Mouse (Mus musculus) hindbrain, postnatal 0 days (tissue): Measurements from ENCODE around the gene Ccdc77. TPM values are rescaled to one million over a fixed set of nuclear protein-coding genes. Genes with fewer than 3 reads are reported as not detected.
A peak's percentile ranks its signal among the peaks of the same experiment; 100 is the strongest.

Source experiments
- ATAC-seq: fragments of 200-750 bp; cut with Nextera tagmentation; 2 replicates; pipeline ENCODE4 v1.8.0; 2017; ENCODE audit warnings: mild to moderate bottlenecking, moderate TSS enrichment, moderate library complexity
- DNase-seq: peaks from one replicate; pipeline ENCODE4 v3.0.0-alpha.2; 2015; ENCODE audit warnings: low spot score
- H3K27ac ChIP-seq: fragments of 300-500 bp; sonication (generic); 2 replicates; pipeline ENCODE4 v1.5.1; 2014; ENCODE audit warnings: mild to moderate bottlenecking
- H3K27me3 ChIP-seq: fragments of 300-500 bp; sonication (generic); 2 replicates; pipeline ENCODE4 v1.6.1; 2014; ENCODE audit warnings: low read length, mixed read lengths; ENCODE audit not compliant: insufficient read depth
- H3K36me3 ChIP-seq: fragments of 300-500 bp; sonication (generic); 2 replicates; pipeline ENCODE4 v1.6.1; 2014; ENCODE audit warnings: low read length, mixed read lengths; ENCODE audit not compliant: insufficient read depth
- H3K4me1 ChIP-seq: fragments of 300-500 bp; sonication (generic); 2 replicates; pipeline ENCODE4 v1.6.1; 2014; ENCODE audit warnings: antibody characterized with exemption, low read length, mixed read lengths; ENCODE audit not compliant: insufficient read depth
- H3K4me2 ChIP-seq: fragments of 300-500 bp; sonication (generic); 2 replicates; pipeline ENCODE4 v1.6.1; 2014; ENCODE audit warnings: low read depth, mild to moderate bottlenecking, low read length, moderate library complexity, mixed read lengths
- H3K4me3 ChIP-seq: fragments of 300-500 bp; sonication (generic); 2 replicates; pipeline ENCODE4 v1.5.1; 2014; ENCODE audit warnings: low read length
- H3K9ac ChIP-seq: fragments of 300-500 bp; sonication (generic); replicated peaks from 2 replicates; pipeline ENCODE4 v1.6.1; 2014; ENCODE audit warnings: mild to moderate bottlenecking, low read length, moderate library complexity, mixed read lengths
- H3K9me3 ChIP-seq: fragments of 300-500 bp; sonication (generic); 2 replicates; pipeline ENCODE4 v1.6.1; 2016; ENCODE audit warnings: low read length, mixed read lengths
- CTCF ChIP-seq: IDR thresholded peaks from 2 replicates; pipeline ENCODE4 v1.5.1; 2016; ENCODE audit warnings: antibody characterized with exemption, control low read depth, low read depth
- WGBS: fragments of 180-500 bp; shearing (Covaris S2); extraction: QIAGEN DNeasy Blood & Tissue Kit; methylation state at CpG from one replicate; pipeline ENCODE4 v1.1.7; 2014; 5-methylcytosine and 5-hydroxymethylcytosine counted together
- polyA plus RNA-seq: library from polyadenylated mRNA; unstranded; fragments of >200 nt; fragmentation: Nextera tagmentation; extraction: Ambion mirVana; gene quantifications from 2 replicates; pipeline ENCODE4 v1.2.1, GENCODE M21; 2015
- total RNA-seq: library from RNA; depleted of rRNA; stranded (reverse); fragments of >200 nt; gene quantifications from 2 replicates; pipeline ENCODE4 v1.2.3, GENCODE M21; 2014; rRNA removed

Ccdc77 gene
- total RNA-seq (4.7 and 6.9 TPM in 2 replicates), polyA plus RNA-seq (9.7 and 10.2 TPM in 2 replicates)

DNA sequence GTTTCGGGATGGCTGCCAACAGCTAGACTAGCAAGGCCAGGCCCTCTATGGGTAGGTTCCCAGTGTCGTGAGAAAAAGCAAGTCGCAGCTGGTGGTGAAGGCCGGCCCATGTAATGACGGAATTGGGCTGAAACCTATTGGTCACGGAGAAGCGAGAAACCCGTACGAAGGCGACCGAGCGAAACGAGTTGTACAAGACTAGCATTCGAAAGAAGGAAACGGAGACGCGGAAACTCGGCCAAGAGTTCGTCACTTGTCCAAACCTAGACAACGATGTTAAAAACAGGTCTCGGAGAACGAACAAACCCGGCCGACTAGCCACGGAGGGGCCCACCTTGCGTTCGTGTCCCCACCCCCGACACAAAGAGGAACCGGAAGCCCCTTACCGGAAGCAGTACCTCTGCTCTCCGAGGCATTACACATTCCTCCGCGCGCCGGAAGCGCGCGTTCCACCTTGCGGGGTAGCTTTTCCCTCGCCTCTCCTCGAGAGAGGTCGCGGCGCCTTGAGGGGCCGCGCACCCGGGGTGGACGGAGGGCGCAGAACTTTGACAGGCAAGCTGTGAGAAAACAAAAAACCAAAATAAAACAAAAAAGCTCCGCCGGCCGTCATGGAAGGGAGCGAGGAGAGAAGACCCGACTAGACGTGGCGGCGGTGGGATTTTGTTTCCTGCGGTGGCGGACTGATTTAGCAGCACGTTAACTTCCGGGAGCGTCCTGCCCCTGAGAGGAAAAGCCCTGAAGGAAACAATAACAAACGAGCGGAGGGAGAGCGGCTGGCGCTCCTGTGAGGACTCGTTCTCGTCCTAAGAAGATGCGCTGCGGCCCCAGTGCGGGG is at the start of gene Ccdc77, which contains the start of gene Kdm5a:
Ccdc77 (minus strand) TSS at position 687 of the 835 bp plus-strand sequence.
Kdm5a (plus strand) TSS at position 437 of the 835 bp plus-strand sequence.
- Histone ChIP-seq H3K27me3 (no peaks in the 10 kb centered on the region), H3K4me2 (peak within 1 kb of the TSS; percentile 85), H3K36me3 (peaks cover 8% of the 10 kb centered on the region; the same call in 1 of the 2 replicates), H3K27ac (peak within 1 kb of the TSS; percentile 98), H3K4me1 (peaks cover 12% of the 10 kb centered on the region), H3K4me3 (peak within 1 kb of the TSS; percentile 73), H3K9ac (peak within 1 kb of the TSS; percentile 86), H3K9me3 (no peaks in the 10 kb centered on the region)
- peak; percentile 59 for TF ChIP-seq CTCF
- DNase-seq (peak; percentile 97), ATAC-seq (peak; percentile 98)
- WGBS, result under 1% methylated on average over 71 of the region's 71 CpGs

DNA sequence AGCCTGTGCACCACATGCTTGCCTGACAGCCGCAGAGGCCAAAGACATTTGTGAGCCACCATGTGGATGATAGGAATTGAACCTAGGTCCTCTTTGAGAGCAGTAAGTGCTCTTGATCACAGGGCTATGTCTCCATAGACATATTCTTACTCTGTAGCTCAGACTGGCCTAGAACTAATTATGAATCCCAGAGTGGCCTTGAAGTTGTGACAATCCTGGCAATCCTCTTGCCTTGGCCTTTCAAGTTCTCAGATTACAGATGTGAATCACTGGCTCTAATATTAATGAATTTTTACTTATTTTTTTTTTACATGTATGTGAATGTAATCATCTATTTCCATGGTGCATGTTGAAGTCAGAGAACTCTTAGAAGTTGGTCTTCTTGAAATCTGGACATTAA is 39.8 kb upstream of the Ccdc77 start:
- H3K36me3 ChIP-seq, result peaks cover 36% of the 10 kb centered on the region
- no peak overlapping the region for H3K4me3 ChIP-seq
- no peaks in the 10 kb centered on the region for H3K4me1 ChIP-seq
- H3K27me3 ChIP-seq, result no peaks in the 10 kb centered on the region
- no peak overlapping the region for H3K4me2 ChIP-seq
- no peaks in the 10 kb centered on the region for H3K9me3 ChIP-seq
- ATAC-seq (no peak), DNase-seq (no peak)
- TF ChIP-seq CTCF, result no peak
- WGBS, result 100% methylated on average over 1 of the region's 1 CpGs
- H3K9ac ChIP-seq, result no peak overlapping the region
- H3K27ac ChIP-seq, result no peak overlapping the region

DNA sequence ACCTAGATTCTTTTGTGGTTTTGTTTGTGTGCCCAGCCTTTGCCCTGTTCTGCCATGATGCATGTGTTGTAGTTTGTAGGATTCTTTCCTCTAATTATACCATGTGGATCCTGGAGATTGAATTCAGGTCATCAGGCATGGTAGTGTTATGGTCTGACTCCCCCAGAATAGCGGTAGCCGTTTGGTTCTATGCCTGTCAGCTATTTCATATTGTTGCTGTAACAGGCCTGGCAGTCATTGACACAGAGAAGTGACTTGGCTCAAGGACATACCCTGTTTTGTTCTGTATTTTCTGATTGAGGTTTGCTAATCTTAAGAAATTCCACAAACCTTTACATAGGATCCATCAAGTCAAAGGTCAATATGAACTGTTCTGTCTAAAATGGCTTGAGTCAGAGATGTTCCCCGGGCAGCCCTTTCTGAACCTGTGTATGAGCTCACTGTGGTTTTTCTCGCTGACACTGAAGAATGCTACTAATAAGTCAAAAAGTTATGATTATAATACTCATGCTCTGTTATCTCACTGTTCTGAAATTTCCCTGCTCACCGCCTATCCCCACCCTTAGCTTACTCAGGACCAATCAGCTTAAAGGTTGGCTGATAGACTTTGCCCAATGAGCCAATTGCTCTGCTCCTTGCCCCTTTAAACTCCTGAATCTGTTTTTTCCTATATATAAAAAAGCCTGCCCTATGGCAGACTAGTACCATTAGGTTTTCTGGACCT is 31.6 kb upstream of the Ccdc77 start:
- TF ChIP-seq CTCF, result no peak
- peaks cover 20% of the 10 kb centered on the region for H3K36me3 ChIP-seq
- no peaks in the 10 kb centered on the region for H3K9me3 ChIP-seq
- H3K27ac ChIP-seq, result no peak overlapping the region
- H3K4me3 ChIP-seq, result no peak overlapping the region
- H3K4me1 ChIP-seq, result no peaks in the 10 kb centered on the region
- 93% methylated on average over 5 of the region's 5 CpGs for whole genome bisulfite sequencing
- H3K9ac ChIP-seq, result no peak overlapping the region
- H3K4me2 ChIP-seq, result no peak overlapping the region
- no peak for DNase-seq
- H3K27me3 ChIP-seq, result no peaks in the 10 kb centered on the region
- ATAC-seq, result no peak

DNA sequence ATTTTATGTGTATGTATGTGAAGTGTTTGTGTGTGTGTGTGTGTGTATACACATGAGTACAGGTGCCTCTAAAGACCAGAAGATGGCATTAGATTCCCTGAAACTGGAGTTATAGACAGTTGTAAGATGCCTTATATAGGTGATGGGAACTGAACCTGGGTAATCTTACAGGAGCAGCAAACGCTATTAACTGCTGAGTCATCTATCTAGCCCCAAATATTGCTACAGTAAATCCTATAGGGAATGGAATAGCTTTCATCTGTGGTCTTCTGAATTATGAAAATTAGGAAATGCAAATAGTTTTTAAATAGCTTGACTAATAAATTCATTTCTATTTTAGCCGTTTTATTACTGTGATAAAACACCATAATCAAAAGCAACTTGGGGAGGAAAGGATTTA is 28.6 kb upstream of the Ccdc77 start:
- H3K4me1 ChIP-seq, result no peaks in the 10 kb centered on the region
- H3K36me3 ChIP-seq, result peaks cover 23% of the 10 kb centered on the region
- H3K27me3 ChIP-seq, result no peaks in the 10 kb centered on the region
- ATAC-seq (no peak), DNase-seq (no peak)
- H3K27ac ChIP-seq, result no peak overlapping the region
- no peak for TF ChIP-seq CTCF
- 89% methylated on average over 2 of the region's 2 CpGs for WGBS
- no peak overlapping the region for H3K9ac ChIP-seq
- H3K4me2 ChIP-seq, result no peak overlapping the region
- no peak overlapping the region for H3K4me3 ChIP-seq
- H3K9me3 ChIP-seq, result no peaks in the 10 kb centered on the region

DNA sequence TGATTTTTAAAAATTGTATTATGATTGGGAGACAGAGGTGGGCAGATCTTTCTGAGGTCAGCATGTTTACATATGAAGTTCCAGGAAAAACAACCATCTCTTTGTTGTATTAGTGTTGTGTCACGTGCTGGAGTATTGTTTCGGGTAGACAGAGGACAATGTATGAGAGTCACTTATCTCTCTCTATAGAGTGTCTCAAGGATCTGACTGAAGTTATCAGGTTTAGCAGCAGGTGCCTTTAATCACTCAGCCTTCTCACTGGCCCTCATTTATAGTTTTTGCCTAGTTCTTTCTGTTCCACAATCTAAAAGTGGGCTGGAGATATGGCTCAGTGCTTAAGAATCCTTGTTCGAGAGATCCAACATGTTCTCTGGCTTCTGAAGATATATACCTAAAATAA is 25.9 kb upstream of the Ccdc77 start:
- H3K27me3 ChIP-seq, result no peaks in the 10 kb centered on the region
- no peak overlapping the region for H3K4me2 ChIP-seq
- DNase-seq (no peak), ATAC-seq (no peak)
- H3K4me1 ChIP-seq, result no peaks in the 10 kb centered on the region
- peaks cover 22% of the 10 kb centered on the region for H3K36me3 ChIP-seq
- no peaks in the 10 kb centered on the region for H3K9me3 ChIP-seq
- TF ChIP-seq CTCF, result no peak
- 83% methylated on average over 3 of the region's 3 CpGs for WGBS
- H3K9ac ChIP-seq, result no peak overlapping the region
- no peak overlapping the region for H3K4me3 ChIP-seq
- H3K27ac ChIP-seq, result no peak overlapping the region

DNA sequence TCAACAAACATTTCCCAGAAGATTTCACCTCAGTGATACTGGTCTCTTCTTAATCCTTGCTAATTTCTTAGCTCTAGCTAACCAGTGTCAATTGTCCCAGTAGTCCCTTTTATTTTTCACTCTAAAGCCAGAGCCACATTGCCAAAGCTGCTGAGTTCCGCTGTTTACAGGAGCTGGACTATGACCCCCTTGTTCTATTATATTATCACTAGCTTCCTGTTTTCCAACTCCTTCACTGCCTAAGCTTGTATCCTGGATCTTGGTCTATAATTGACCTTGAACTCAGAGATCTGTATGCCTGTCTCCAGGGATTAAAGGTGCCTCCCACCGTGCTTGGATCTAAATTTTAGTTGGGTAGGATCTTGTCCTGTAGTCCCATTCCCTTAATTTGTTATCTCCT is 12.6 kb upstream of the Ccdc77 start:
- Histone ChIP-seq H3K4me2 (no peak overlapping the region), H3K27ac (no peak overlapping the region), H3K36me3 (peaks cover 38% of the 10 kb centered on the region), H3K9me3 (no peaks in the 10 kb centered on the region), H3K4me1 (no peaks in the 10 kb centered on the region), H3K27me3 (no peaks in the 10 kb centered on the region), H3K4me3 (no peak overlapping the region), H3K9ac (no peak overlapping the region)
- DNase-seq (no peak), ATAC-seq (no peak)
- TF ChIP-seq CTCF, result no peak
- WGBS, result 91% methylated on average over 2 of the region's 2 CpGs
